Mouse (Mus musculus): Measurements from ENCODE around the gene Coa7. TPM values are rescaled to one million over a fixed set of nuclear protein-coding genes. Genes with fewer than 3 reads are reported as not detected.
A peak's percentile ranks its signal among the peaks of the same experiment; 100 is the strongest.

Gene Coa7
- polyA plus RNA-seq, 1 experiment: 18.8 TPM

DNA sequence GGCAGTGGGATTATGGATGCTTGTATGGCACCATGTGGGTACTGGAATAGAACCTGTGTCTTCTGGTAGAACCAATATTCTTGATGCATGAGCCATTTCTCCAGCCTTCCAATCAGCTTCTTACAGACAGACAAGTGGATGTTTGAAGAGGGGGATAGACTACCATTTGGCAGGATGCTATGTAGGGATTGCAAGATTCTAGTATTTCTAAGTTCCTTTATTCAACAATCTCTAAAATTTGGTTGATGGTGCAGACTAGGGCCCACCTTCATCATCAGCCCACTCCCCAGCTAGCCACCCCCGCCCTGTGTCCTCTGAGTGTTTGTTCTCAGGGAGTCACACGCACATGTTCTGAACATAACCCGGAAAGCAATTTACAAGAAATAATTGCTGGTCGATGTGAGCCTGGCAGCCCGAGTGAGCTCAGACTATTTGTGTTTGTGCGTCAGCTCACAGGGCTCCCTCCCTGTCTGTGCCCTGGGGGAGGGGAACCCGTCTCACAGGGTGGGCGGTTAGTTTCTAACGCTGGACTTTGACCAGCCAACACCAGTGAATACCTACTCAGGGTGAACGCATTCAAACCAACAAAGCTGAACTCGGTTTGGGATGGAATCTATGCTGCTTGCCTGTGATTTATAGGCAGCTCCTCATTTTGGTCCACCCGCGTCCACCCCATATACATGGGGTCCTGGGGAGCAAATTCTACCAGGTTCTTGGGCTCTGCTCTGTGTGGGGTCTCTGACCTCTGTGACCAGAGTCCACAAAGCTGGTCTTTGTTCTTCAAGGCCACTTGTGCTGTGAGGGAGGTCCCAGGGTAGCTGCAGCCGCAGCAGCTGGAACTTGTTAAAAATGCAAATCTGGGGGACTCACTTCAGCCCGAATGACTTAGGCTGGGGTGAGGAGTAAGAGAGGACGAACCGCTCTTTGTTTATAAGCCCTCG is 34.7 kb downstream of the Coa7 start:
- DNase-seq (ENCODE audit: low read depth): peak; percentile 84
- TF ChIP-seq POLR2A (IDR thresholded peaks at IDR 0.05; ENCODE audit: borderline replicate concordance, extremely low read depth, insufficient read depth, insufficient read length, poor library complexity, severe bottlenecking): no peak
- no peak for TF ChIP-seq CTCF (IDR thresholded peaks at IDR 0.05; ENCODE audit: borderline replicate concordance, extremely low read depth, insufficient read depth, insufficient read length)

DNA sequence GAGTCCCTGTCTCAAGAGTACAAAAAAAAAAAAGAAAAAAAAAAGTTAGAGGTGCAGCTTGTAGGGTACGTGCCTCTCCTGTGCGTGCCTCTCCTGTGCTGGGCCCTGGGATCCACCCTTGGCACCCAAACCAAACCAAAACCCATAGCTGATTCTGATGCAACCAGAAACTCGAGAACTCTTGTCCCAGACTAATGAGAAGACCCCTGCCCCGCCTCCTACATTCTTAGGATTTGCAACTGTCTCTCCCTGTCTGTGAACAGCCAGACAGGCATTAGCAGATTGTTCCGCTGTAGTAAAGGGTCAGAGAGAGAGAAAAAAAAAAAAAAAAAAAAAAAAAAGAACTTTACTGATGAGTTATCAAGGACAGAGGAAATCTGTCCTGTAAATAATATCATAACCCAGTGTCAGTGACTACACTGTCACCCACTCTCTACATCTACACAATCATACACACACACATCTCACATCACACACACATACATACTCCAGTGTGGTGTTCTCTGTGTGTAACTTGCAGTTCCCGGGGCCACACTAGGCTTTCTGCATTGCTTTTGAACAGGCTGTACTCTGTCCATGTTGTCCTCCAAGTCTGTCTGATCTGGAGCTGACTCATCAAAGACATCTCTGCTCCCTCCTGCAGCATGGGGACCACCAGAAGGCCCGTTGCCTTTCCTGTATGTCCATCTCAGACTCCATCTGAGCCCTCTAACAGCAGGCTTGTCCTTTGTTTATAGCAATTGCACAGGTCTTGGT is 35.6 kb downstream of the Coa7 start:
- TF ChIP-seq POLR2A (IDR thresholded peaks at IDR 0.05; ENCODE audit: borderline replicate concordance, extremely low read depth, insufficient read depth, insufficient read length, poor library complexity, severe bottlenecking): no peak
- TF ChIP-seq CTCF (IDR thresholded peaks at IDR 0.05; ENCODE audit: borderline replicate concordance, extremely low read depth, insufficient read depth, insufficient read length): no peak
- DNase-seq (ENCODE audit: low read depth): peak; percentile 55

DNA sequence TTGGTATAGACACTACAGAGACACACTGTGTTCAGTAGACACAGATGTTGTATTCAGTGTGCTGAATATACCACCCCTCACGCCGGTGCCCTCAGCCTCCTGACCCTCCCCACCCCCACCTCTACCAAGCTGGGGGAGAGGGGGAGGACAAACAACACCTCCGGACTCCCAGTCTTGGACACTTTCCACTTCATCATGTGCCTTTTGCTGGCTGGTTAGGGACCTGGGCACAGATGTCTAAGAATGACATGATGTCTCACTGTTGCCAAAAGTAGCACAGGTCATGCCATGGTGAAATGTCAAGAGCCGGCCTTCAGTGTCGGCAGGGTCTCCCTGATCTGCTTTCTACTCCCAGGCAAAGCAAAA is 36.2 kb downstream of the Coa7 start:
- no peak for DNase-seq (ENCODE audit: low read depth)
- TF ChIP-seq POLR2A (IDR thresholded peaks at IDR 0.05; ENCODE audit: borderline replicate concordance, extremely low read depth, insufficient read depth, insufficient read length, poor library complexity, severe bottlenecking) (no peak), CTCF (IDR thresholded peaks at IDR 0.05; ENCODE audit: borderline replicate concordance, extremely low read depth, insufficient read depth, insufficient read length) (no peak)

DNA sequence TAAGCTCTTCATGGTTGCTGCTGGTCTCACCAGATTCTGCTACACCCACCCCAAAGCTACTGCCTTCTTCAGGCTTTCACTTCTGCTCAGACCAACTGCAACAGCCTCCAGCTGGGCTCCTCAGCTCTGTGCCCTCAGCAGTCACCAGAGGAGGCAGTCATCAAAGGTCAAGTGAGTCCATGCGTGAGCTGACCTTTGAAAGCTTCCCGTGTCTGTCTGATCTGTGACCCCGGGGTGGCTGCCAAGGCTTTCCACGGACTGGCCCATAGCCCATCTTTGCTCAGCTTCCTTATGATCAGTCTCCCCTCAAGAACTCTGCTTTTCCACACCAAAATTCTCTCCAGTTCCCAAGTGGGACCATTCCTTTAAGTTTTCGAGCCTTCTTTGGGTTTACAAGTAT is 41.3 kb downstream of the Coa7 start:
- no peak for DNase-seq (ENCODE audit: low read depth)
- TF ChIP-seq CTCF (IDR thresholded peaks at IDR 0.05; ENCODE audit: borderline replicate concordance, extremely low read depth, insufficient read depth, insufficient read length): no peak
- no peak for TF ChIP-seq POLR2A (IDR thresholded peaks at IDR 0.05; ENCODE audit: borderline replicate concordance, extremely low read depth, insufficient read depth, insufficient read length, poor library complexity, severe bottlenecking)

DNA sequence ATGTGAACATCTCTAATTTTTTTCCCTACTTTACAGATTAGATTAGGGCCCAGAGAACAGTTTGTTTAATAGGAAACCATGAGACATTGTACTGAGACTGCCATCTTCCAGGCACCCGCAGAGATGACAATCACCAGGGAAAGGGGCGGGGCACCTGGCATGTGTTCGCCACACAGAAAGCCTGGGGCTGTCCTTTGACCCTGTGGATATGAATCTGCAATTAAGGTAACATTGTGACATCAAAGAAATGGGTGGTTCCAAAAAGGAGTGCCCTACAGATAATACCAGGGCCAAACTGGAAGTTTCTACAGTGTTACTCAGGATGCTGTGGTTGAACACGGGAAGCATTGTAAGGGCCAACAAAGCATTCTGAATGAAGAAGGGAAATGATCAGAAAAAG is 42.5 kb downstream of the Coa7 start:
- DNase-seq (ENCODE audit: low read depth): no peak

DNA sequence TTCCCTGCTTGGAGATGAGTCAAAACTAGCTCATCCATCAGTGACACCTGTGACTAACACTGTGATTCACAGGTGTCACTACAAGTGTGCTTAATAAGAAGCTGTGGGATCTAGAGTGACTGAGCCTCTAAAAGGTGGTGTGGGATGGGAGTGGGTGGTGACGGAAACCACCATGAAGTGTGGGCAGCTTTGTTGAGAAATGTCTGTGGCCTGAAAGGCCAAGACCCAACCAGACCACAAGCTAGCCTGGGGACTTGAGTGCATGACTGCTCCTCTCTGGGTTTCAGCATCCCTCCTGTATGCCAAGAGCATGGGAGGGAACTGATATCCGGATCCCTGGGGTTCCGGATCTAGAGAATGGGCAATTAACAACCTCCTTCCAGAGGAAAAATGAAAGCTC is 43.5 kb downstream of the Coa7 start:
- no peak for DNase-seq (ENCODE audit: low read depth)
- TF ChIP-seq CTCF (IDR thresholded peaks at IDR 0.05; ENCODE audit: borderline replicate concordance, extremely low read depth, insufficient read depth, insufficient read length) (no peak), POLR2A (IDR thresholded peaks at IDR 0.05; ENCODE audit: borderline replicate concordance, extremely low read depth, insufficient read depth, insufficient read length, poor library complexity, severe bottlenecking) (no peak)

More for the DNA sequence above, 42.5 kb downstream of the Coa7 start:
- no peak for TF ChIP-seq POLR2A (IDR thresholded peaks at IDR 0.05; ENCODE audit: borderline replicate concordance, extremely low read depth, insufficient read depth, insufficient read length, poor library complexity, severe bottlenecking)
- TF ChIP-seq CTCF (IDR thresholded peaks at IDR 0.05; ENCODE audit: borderline replicate concordance, extremely low read depth, insufficient read depth, insufficient read length): no peak

DNA sequence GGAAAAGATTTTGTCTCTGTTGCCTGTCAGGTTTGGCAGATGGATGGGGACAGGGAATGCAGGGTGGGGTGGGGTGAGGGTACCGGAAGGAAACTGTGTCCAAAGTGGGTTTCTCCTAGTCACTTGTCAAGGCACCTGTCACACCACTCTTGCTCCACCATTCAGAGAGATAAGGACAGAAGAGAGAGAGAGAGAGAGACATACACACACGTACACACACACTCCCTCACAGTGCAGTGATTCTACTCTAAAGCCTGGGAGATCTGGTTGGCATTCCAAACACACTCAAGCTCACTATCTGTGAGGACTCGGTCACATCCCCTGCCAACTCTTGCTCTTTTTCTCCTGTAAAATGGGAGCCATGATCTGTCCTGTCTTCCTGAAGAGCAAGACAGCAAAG is 44.2 kb downstream of the Coa7 start:
- DNase-seq (ENCODE audit: low read depth): no peak

DNA sequence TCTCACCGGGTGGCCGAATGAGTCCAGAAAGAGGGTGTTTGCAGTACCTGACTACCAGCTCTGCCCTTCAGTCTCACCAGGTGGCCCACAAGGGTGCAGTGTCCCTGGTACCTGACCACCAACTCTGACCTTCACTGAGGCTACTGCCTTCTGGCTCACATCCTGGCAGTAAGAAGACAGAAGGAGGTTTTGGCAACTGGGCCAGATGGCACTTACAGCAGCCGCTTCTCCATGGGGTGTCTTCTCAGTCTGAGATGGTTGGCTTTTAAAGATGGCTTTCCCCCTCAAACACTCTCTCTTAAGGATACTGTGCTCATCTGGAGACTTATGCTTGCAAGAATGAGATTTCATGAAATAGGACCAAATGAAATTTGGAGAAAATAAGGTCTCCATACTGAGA is 51.5 kb downstream of the Coa7 start:
- DNase-seq (ENCODE audit: low read depth): no peak
- TF ChIP-seq POLR2A (IDR thresholded peaks at IDR 0.05; ENCODE audit: borderline replicate concordance, extremely low read depth, insufficient read depth, insufficient read length, poor library complexity, severe bottlenecking) (no peak), CTCF (IDR thresholded peaks at IDR 0.05; ENCODE audit: borderline replicate concordance, extremely low read depth, insufficient read depth, insufficient read length) (no peak)

More for the DNA sequence above, 44.2 kb downstream of the Coa7 start:
- TF ChIP-seq POLR2A (IDR thresholded peaks at IDR 0.05; ENCODE audit: borderline replicate concordance, extremely low read depth, insufficient read depth, insufficient read length, poor library complexity, severe bottlenecking) (no peak), CTCF (IDR thresholded peaks at IDR 0.05; ENCODE audit: borderline replicate concordance, extremely low read depth, insufficient read depth, insufficient read length) (no peak)

DNA sequence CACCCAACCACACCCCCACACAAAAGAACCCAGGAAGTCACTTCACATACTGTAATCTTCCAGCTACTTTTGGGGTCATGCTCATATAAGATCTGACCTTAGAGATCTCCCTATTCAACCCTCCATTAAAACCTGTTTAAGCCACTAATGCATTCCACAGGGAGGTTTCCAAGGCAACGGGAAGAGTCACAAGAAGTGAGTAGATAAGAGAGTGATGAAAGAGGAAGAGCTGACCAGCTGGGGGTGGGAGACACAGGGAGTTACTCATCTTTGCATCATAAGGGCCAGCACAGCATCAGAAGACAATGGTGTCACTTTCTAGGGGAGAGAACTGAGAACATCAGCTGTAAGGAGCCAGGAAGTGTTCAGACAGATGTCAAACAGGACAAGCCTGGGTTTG is 52.2 kb downstream of the Coa7 start:
- no peak for DNase-seq (ENCODE audit: low read depth)
- TF ChIP-seq POLR2A (IDR thresholded peaks at IDR 0.05; ENCODE audit: borderline replicate concordance, extremely low read depth, insufficient read depth, insufficient read length, poor library complexity, severe bottlenecking): no peak

DNA sequence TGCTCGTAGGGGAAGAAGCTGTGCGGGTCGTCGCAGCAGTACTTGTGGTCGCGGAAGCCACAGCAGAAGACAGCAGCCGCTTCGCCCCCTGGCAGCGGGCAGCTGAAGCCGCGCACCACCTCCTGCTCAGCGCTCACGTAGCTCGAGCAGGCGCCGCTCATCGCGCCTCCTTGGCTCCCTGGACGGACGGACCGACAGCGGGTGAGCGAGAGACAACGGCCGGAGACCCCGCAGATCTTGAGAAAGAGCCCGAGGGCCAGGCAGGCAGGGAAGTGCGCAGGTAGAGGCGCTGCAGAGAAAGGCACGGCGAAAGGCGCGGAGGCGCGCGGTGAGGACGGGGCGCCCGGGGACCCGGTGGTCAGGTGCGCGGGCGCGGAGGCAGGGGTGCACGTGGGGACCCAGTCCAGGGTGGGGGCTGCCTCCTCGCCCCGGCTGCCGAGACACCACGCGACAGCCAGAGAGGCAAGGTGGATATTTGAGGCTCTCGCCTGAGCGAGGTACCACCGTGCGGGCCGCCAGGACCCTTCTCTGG is 55.3 kb downstream of the Coa7 start, which contains the start of gene Shisal2a:
Gene Shisal2a, minus strand, starts transcription at position 167 of the 532 bp plus-strand sequence.
- TF ChIP-seq CTCF (IDR thresholded peaks at IDR 0.05; ENCODE audit: borderline replicate concordance, extremely low read depth, insufficient read depth, insufficient read length) (no peak), POLR2A (IDR thresholded peaks at IDR 0.05; ENCODE audit: borderline replicate concordance, extremely low read depth, insufficient read depth, insufficient read length, poor library complexity, severe bottlenecking) (no peak)

DNA sequence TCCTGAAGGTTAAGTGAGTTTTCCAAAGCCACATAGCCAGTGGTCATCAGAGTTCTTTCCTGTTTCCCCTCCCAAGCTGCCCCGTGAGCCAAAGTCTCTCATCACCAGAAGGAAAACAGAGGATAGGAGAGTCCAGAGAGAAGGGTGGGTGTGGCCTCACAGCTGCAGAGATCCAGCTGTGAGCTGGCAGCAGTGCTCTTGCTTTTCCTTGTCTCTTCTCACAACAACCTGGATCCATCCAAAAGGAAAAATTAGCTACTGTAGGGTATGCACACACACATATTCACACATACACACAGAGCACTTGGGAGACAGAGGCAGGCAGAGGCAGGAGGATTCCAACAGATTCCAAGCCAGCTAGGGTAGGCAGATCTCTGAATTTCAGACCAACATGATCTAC is 58.1 kb downstream of the Coa7 start:
- DNase-seq (ENCODE audit: low read depth): no peak

More for the DNA sequence above, 55.3 kb downstream of the Coa7 start, which contains the start of gene Shisal2a:
- DNase-seq (ENCODE audit: low read depth): peak; percentile 59

More for the DNA sequence above, 58.1 kb downstream of the Coa7 start:
- no peak for TF ChIP-seq POLR2A (IDR thresholded peaks at IDR 0.05; ENCODE audit: borderline replicate concordance, extremely low read depth, insufficient read depth, insufficient read length, poor library complexity, severe bottlenecking)

Measured in brain, embryonic 14.5 days (tissue).